Mouse (Mus musculus): ENCODE results near the gene Chp1. TPM values are rescaled to one million over a fixed set of nuclear protein-coding genes. Genes with fewer than 3 reads are reported as not detected.

Chp1 gene
- polyA plus RNA-seq, 1 experiment from 2014 or later = 58.4 TPM

Other genes with a start within 250 kb of the Chp1 start
- 4.9 and 8.3 TPM in 2 replicates for gene Dll4, start 221.9 kb upstream of the Chp1 start, polyA plus RNA-seq (2014; fragmentation: Nextera tagmentation; extraction: Ambion mirVana)
- 0.38 and 1.0 TPM in 2 replicates for gene Chac1, start 196.5 kb upstream of the Chp1 start, polyA plus RNA-seq (2014; fragmentation: Nextera tagmentation; extraction: Ambion mirVana)
- gene Ino80, start 70.0 kb upstream of the Chp1 start, polyA plus RNA-seq (2014; fragmentation: Nextera tagmentation; extraction: Ambion mirVana) = 6.2 and 8.4 TPM in 2 replicates
- gene Exd1, start 70 bp upstream of the Chp1 start, polyA plus RNA-seq (2014; fragmentation: Nextera tagmentation; extraction: Ambion mirVana) = 0.09 and 0.38 TPM in 2 replicates
- 77.2 and 97.7 TPM in 2 replicates for gene Nusap1, start 70.6 kb downstream of the Chp1 start, polyA plus RNA-seq (2014; fragmentation: Nextera tagmentation; extraction: Ambion mirVana)
- gene Oip5, start 70.8 kb downstream of the Chp1 start, polyA plus RNA-seq (2014; fragmentation: Nextera tagmentation; extraction: Ambion mirVana) = 35.5 and 38.6 TPM in 2 replicates
- 40.3 and 45.4 TPM in 2 replicates for gene Ndufaf1, start 115.1 kb downstream of the Chp1 start, polyA plus RNA-seq (2014; fragmentation: Nextera tagmentation; extraction: Ambion mirVana)
- 34.3 and 53.7 TPM in 2 replicates for gene Rtf1, start 127.4 kb downstream of the Chp1 start, polyA plus RNA-seq (2014; fragmentation: Nextera tagmentation; extraction: Ambion mirVana)
- 0.87 and 1.7 TPM in 2 replicates for gene Itpka, start 194.6 kb downstream of the Chp1 start, polyA plus RNA-seq (2014; fragmentation: Nextera tagmentation; extraction: Ambion mirVana)
- gene Ltk, start 212.7 kb downstream of the Chp1 start, polyA plus RNA-seq (2014; fragmentation: Nextera tagmentation; extraction: Ambion mirVana) = 0.50 and 0.72 TPM in 2 replicates
- 19.4 and 30.6 TPM in 2 replicates for gene Rpap1, start 239.8 kb downstream of the Chp1 start, polyA plus RNA-seq (2014; fragmentation: Nextera tagmentation; extraction: Ambion mirVana)

Data from kidney, embryonic 14.5 days (tissue).